Mouse (Mus musculus) ES-Bruce4 (cell line): ENCODE measurements at regions not wholly inside any gene's neighbourhood (a gene's known extent, or its start where the extent isn't known, plus 50 kb on each side); places are given as distances from the start of the nearest gene placed in this dataset.

Experiments
- CTCF ChIP-seq: IDR thresholded peaks from one replicate; pipeline ENCODE4 v1.8.1; 2011; ENCODE audit warnings: low read depth, low read length
- POLR2A ChIP-seq: IDR thresholded peaks from one replicate; pipeline ENCODE4 v1.8.1; 2011; ENCODE audit warnings: low read length; ENCODE audit not compliant: insufficient read depth

GRCm38 (mm10) chr19:59646231-59646630, 188.1 kb downstream of the Emx2 start:
- TF ChIP-seq CTCF (no peak), POLR2A (no peak)
